Mouse (Mus musculus) hematopoietic stem cell, adult 5-6 weeks (primary cell): Measurements from ENCODE around the gene Hist2h4. TPM values are rescaled to one million over a fixed set of nuclear protein-coding genes. Genes with fewer than 3 reads are reported as not detected.
"Not testable (repeated sequence)": the region's sequence is repeated elsewhere in the genome, so short reads cannot be mapped to it uniquely, and the experiment has no call there.

Experiments used
- ATAC-seq, 2 experiments: fragments of 125-278 bp in 1 of 2; replicated peaks in 1 of 2; 2 replicates each; pipeline ENCODE4 v1.8.0; 2016 to 2017; ENCODE audit warnings: inconsistent platforms in 2 of 2, mild to moderate bottlenecking in 2 of 2, moderate number of reproducible peaks in 2 of 2, low read depth in 1 of 2, moderate TSS enrichment in 1 of 2; ENCODE audit not compliant: low FRiP score in 2 of 2, poor library complexity in 2 of 2, severe bottlenecking in 2 of 2, insufficient read depth in 1 of 2, low TSS enrichment in 1 of 2
- total RNA-seq: library from RNA; stranded (forward); fragments of 172-1452, 232-1000 nt; gene quantifications from 2 replicates; pipeline ENCODE4 v1.2.3, GENCODE M21; 2017

Hist2h4 gene
- total RNA-seq, 1 experiment from 2014 or later = 44.6 TPM

- no peak for ATAC-seq
These were observed 25.7 kb downstream of the Hist2h4 start for GRCm38 (mm10) chr3:96237335-96237903.

- no peak for ATAC-seq
These were observed 26.2 kb downstream of the Hist2h4 start for GRCm38 (mm10) chr3:96236834-96237334.

- no peak for ATAC-seq
These were observed 27.3 kb downstream of the Hist2h4 start for GRCm38 (mm10) chr3:96235836-96236235.

- ATAC-seq = no peak
These were observed 28.2 kb downstream of the Hist2h4 start for GRCm38 (mm10) chr3:96234914-96235313.

- no peak for ATAC-seq
These were observed 31.4 kb downstream of the Hist2h4 start for GRCm38 (mm10) chr3:96231758-96232120.

- ATAC-seq = no peak
These were observed 32.0 kb downstream of the Hist2h4 start for GRCm38 (mm10) chr3:96230910-96231757.

DNA sequence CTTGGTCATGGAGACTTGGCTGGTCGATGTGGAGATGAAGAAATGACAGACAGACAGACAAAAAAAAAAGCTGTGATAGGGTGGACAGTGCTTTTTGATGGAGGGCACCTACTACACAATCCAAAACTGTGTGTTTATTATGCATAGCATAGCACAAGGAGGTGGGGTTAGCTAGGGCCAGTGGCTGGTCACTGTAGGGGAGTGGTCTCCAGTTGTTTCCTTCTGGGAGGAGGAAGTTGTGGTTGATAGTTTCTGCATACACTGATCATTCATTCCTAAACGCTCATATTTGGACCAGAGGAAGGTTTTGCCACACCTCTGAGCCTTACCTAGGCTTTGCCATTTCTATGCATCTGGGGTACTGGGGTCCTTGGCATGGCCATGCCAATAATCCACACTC is 32.7 kb downstream of the Hist2h4 start:
- ATAC-seq = 0 out of 4 replicates have a peak, but pooled peaks of 1 of the 2 experiments have one; percentile 23

DNA sequence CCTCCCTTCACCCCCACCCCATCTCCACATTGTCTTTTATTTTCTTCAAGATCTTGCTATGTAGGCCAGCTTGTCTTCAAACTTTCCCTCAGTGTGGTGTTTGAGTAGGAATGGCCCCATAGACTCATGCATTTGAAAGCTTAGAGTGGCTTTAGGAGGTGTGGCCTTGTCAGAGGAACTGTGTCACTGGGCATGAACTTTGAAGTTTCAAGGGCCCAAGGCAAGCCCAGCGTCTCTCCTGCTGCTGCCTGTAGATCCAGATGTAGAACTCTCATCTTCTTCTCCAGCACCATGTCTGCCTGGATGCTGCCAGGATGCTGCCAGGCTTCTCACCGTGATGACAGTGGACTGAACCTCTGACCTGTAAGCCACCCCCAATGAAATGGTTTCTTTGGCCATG is 34.3 kb downstream of the Hist2h4 start:
- ATAC-seq = no peak

GRCm38 (mm10) chr3:96226695-96227648 is 36.1 kb downstream of the Hist2h4 start:
- peak in 1 of 2 experiments; percentile 43; a peak in 1 of 4 replicates for ATAC-seq

DNA sequence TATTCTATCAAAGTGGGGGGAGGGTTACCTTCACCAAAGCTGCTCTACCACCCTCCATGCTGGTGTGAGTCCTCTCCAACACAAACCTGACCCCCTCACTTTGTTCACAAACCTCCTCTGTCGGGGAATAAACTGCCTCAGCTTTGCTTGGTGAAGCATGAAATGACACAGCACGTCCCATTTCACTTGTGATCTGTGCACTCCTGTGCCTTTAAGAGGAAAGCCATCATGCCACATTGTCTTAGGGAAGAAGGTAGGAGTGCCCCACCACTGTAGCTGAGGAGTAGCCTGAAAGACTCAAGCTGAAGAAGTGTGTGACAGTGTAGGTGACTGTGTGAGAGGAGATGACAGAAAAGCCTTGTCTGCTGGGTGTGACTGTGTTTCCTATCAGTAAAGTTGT is 37.7 kb downstream of the Hist2h4 start:
- ATAC-seq = no peak

GRCm38 (mm10) chr3:96222774-96223173 is 40.3 kb downstream of the Hist2h4 start:
- no peak for ATAC-seq

GRCm38 (mm10) chr3:96221640-96222038 is 41.5 kb downstream of the Hist2h4 start:
- ATAC-seq = no peak

DNA sequence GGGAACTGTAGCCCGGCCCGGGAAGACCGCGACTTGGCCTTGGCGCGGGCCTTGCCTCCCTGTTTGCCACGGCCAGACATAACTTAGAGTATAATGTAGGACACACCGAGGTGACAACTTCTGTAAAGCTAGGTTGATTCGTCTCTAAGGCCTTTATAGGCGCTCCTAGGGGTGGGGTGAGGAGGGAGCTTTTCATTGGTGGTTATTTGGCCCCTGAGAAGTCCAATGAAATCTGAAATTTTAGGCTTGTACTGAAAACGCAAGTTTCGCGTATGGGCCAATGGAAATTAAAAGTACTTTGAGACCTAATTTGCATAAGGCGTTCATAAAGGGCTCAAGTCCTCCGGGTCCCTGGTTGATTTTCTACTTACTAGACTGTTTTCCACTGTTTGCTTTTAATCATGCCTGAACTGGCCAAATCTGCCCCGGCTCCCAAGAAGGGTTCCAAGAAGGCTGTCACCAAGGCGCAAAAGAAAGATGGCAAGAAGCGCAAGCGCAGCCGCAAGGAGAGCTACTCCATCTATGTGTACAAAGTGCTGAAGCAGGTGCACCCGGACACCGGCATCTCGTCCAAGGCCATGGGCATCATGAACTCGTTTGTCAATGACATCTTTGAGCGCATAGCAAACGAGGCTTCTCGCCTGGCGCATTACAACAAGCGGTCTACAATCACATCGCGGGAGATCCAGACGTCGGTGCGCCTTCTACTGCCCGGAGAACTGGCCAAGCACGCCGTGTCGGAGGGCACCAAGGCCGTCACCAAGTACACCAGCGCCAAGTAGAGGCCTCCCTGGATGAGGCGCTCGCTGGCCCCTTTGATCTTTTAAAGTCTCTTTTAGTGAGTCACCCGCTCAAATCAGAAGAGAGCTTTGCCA is 42.1 kb downstream of the Hist2h4 start, which contains the start of the genes Hist2h2ac and Hist2h2be:
TSS of gene Hist2h2ac (minus strand) at position 116 of the 875 bp plus-strand sequence.
TSS of gene Hist2h2be (plus strand) at position 355 of the 875 bp plus-strand sequence.
- peak; percentile 78 to 88 for ATAC-seq

- ATAC-seq = not testable (repeated sequence)
These were observed 42.9 kb downstream of the Hist2h4 start for GRCm38 (mm10) chr3:96220131-96220764.

- peak; percentile 57 to 68 for ATAC-seq
These were observed 43.4 kb downstream of the Hist2h4 start, which contains the start of the genes Bola1 and Hist2h2ab for GRCm38 (mm10) chr3:96219661-96220130. TSS of gene Bola1 (minus strand) at chr3:96219709. TSS of gene Hist2h2ab (plus strand) at chr3:96219865.

- peak; percentile 2 to 19; a peak in 1 of 4 replicates for ATAC-seq
These were observed 43.9 kb downstream of the Hist2h4 start for GRCm38 (mm10) chr3:96219191-96219641.
